Mouse (Mus musculus) pancreas, adult 10 weeks (tissue): Measurements from ENCODE around the gene Zmym6. TPM values are rescaled to one million over a fixed set of nuclear protein-coding genes. Genes with fewer than 3 reads are reported as not detected.

Source experiments
- polyA plus RNA-seq: library from polyadenylated mRNA; stranded (reverse); fragments of 350-450 nt; fragmentation: Illumina TruSeq; extraction: RNeasy Lipid Tissue Mini Kit (QIAGEN cat#74804); gene quantifications from one replicate; pipeline ENCODE4 v1.2.3, GENCODE M21; 2015; ENCODE audit warnings: low read depth, low replicate concordance; ENCODE audit not compliant: insufficient read depth

Gene Zmym6
- 7.0 TPM for polyA plus RNA-seq

GRCm38 (mm10) chr4:127076875-127077548, at the start of gene Zmym6:
Gene Zmym6, plus strand, starts transcription at chr4:127077383.

GRCm38 (mm10) chr4:127060585-127061290, 16.4 kb upstream of the Zmym6 start, which contains the start of gene Zmym1:
Gene Zmym1, minus strand, starts transcription at chr4:127061152.

GRCm38 (mm10) chr4:127123391-127123790, 46.2 kb downstream of the Zmym6 start, which contains the start of gene Tmem35b:
Gene Tmem35b, plus strand, starts transcription at chr4:127123691.

GRCm38 (mm10) chr4:127168914-127169345, 91.7 kb downstream of the Zmym6 start, which contains the start of gene Dlgap3:
Gene Dlgap3, plus strand, starts transcription at chr4:127169204.

Other genes with a start within 250 kb of the Zmym6 start
- gene Zmym4, start 109.2 kb upstream of the Zmym6 start, polyA plus RNA-seq = 3.5 TPM
- gene Sfpq, start 56.1 kb upstream of the Zmym6 start, polyA plus RNA-seq = 55.3 TPM
- 0.89 TPM for gene Zmym1, start 16.2 kb upstream of the Zmym6 start, polyA plus RNA-seq
- gene Tmem35b, start 46.3 kb downstream of the Zmym6 start, polyA plus RNA-seq = 3.7 TPM
- gene Dlgap3, start 91.8 kb downstream of the Zmym6 start, polyA plus RNA-seq = 0.48 TPM
- 9.0 TPM for gene Smim12, start 166.4 kb downstream of the Zmym6 start, polyA plus RNA-seq
- gene Gja4, start 236.7 kb downstream of the Zmym6 start, polyA plus RNA-seq = 8.2 TPM